Mouse (Mus musculus): ENCODE measurements around the gene Gm45213. TPM values are rescaled to one million over a fixed set of nuclear protein-coding genes. Genes with fewer than 3 reads are reported as not detected.

Gene Gm45213
- polyA plus RNA-seq, 2 experiments = not detected

DNA sequence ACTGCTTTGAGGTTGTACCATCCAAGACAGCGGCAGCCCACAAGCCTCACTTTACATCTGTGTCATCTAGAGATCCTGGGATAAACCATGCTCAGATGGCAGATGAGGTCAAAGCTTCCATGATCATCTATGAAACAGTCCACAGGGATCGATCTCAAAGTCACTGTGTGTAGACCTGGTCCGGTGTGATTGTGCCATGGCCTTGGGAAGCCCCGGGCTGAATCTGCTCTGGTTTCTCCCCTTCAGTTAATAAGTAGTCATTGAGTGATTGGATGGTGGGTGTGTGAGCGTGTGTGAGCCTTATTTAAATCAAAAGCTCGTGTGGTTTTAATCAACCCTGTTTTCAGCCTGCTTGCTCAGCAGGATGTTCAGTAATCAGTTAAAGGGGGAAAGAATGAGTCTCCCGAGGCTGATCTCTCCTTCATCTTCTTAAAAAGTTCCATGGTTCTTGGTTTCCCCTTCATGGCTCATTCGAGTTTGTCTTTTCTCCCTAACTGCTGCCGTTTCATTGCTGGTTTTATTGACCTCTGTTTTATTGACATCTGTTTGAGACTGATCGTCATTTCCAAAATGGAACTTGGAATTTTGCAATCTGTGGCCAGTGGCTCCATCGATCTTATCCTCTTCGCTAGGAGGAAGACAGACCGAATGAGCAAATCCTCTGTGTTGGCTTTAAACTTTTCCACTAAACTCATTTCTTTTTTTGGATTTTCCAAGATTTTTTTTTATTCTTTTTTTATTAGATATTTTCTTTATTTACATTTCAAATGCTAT, 39.4 kb upstream of the Gm45213 start:
- DNase-seq (ENCODE audit: low read depth in 3 of 3, low spot score in 3 of 3) = no peak
- H3K4me3 ChIP-seq (ENCODE audit: insufficient read depth in 1 of 2, low read depth in 2 of 2, low read length in 2 of 2) = no peak overlapping the region
- no peak overlapping the region for H3K27ac ChIP-seq
- TF ChIP-seq CTCF (IDR thresholded peaks at IDR 0.05; ENCODE audit: low read depth) (no peak), EP300 (IDR thresholded peaks at IDR 0.05; ENCODE audit: low read depth) (no peak)
- no peaks in the 10 kb centered on the region for H3K27me3 ChIP-seq (ENCODE audit: control insufficient read depth, insufficient read depth, low read length)
- no peak for ATAC-seq (ENCODE audit: insufficient read depth)
- H3K4me2 ChIP-seq (ENCODE audit: low read depth) = no peak overlapping the region
- no peaks in the 10 kb centered on the region for H3K36me3 ChIP-seq (replicated peaks; ENCODE audit: control insufficient read depth, insufficient read depth, low read depth)
- no peak overlapping the region for H3K9ac ChIP-seq (replicated peaks)
- no peaks in the 10 kb centered on the region for H3K9me3 ChIP-seq (ENCODE audit: control insufficient read depth, low read length)
- 0 out of 4 replicates have a peak, but pooled peaks cover 0 to 3% of the 10 kb centered on the region in 2 experiments for H3K4me1 ChIP-seq (replicated peaks; ENCODE audit: control insufficient read depth in 2 of 2, insufficient read depth in 2 of 2, low read length in 1 of 2)
- WGBS (ENCODE audit: insufficient replicate concordance) = 62% methylated on average over 13 of the region's 13 CpGs

- 67% methylated on average over 10 of the region's 10 CpGs for WGBS (ENCODE audit: insufficient replicate concordance)
- TF ChIP-seq EP300 (IDR thresholded peaks at IDR 0.05; ENCODE audit: low read depth) (no peak), CTCF (IDR thresholded peaks at IDR 0.05; ENCODE audit: low read depth) (no peak)
- Histone ChIP-seq H3K4me1 (replicated peaks; ENCODE audit: control insufficient read depth in 2 of 2, insufficient read depth in 2 of 2, low read length in 1 of 2) (0 out of 4 replicates have a peak, but pooled peaks cover 0 to 3% of the 10 kb centered on the region in 2 experiments), H3K9ac (replicated peaks) (no peak overlapping the region), H3K9me3 (ENCODE audit: control insufficient read depth, low read length) (no peaks in the 10 kb centered on the region), H3K27ac (no peak overlapping the region), H3K4me2 (ENCODE audit: low read depth) (no peak overlapping the region), H3K4me3 (ENCODE audit: insufficient read depth in 1 of 2, low read depth in 2 of 2, low read length in 2 of 2) (no peak overlapping the region), H3K36me3 (replicated peaks; ENCODE audit: control insufficient read depth, insufficient read depth, low read depth) (no peaks in the 10 kb centered on the region), H3K27me3 (ENCODE audit: control insufficient read depth, insufficient read depth, low read length) (no peaks in the 10 kb centered on the region)
- ATAC-seq (ENCODE audit: insufficient read depth) (no peak), DNase-seq (ENCODE audit: low read depth in 3 of 3, low spot score in 3 of 3) (no peak)
Measured at GRCm38 (mm10) chr7:66005066-66005465, 38.3 kb upstream of the Gm45213 start.

DNA sequence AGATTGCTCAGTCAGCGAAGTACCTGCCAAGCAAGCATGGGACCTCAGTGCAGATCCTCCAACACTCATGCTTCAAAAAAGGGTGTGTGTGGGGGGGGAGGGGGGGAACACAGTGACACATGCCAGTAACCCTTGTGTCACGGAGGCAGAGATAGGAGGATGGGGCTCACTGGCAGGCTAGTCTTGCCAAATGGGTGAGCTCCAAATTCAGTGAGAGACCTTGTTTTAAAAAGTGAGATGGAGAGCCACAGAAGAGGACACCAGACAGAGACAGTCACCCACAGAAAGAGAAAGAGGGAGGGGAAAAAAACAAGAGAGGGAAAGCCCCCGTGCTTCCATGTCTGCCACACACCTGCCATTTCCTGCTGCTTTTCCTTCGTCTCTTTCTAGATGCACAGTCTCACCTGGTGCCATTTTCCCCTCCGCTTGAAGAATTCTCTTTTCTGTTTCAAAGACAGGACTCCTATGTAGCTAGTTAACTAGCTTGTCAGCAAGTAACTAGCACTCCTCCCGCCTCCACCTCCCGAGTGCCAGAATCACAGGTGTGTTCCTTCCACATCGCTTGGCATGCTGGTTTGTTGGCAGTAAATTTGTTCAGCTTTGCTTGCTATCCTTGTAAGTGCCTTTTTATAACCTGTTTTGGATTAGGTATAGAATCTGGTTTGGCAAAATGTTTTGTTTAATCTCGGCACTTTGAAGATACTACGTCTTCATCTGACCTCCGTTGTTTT, 35.1 kb upstream of the Gm45213 start:
- no peaks in the 10 kb centered on the region for H3K36me3 ChIP-seq (replicated peaks; ENCODE audit: control insufficient read depth, insufficient read depth, low read depth)
- TF ChIP-seq CTCF (IDR thresholded peaks at IDR 0.05; ENCODE audit: low read depth) = no peak
- no peak for TF ChIP-seq EP300 (IDR thresholded peaks at IDR 0.05; ENCODE audit: low read depth)
- H3K27me3 ChIP-seq (ENCODE audit: control insufficient read depth, insufficient read depth, low read length) = no peaks in the 10 kb centered on the region
- H3K4me1 ChIP-seq (replicated peaks; ENCODE audit: control insufficient read depth in 2 of 2, insufficient read depth in 2 of 2, low read length in 1 of 2) = 0 out of 4 replicates have a peak, but pooled peaks cover 0 to 3% of the 10 kb centered on the region in 2 experiments
- H3K4me2 ChIP-seq (ENCODE audit: low read depth) = no peak overlapping the region
- no peak overlapping the region for H3K9ac ChIP-seq (replicated peaks)
- H3K4me3 ChIP-seq (ENCODE audit: insufficient read depth in 1 of 2, low read depth in 2 of 2, low read length in 2 of 2) = no peak overlapping the region
- DNase-seq (ENCODE audit: low read depth in 3 of 3, low spot score in 3 of 3) (no peak), ATAC-seq (ENCODE audit: insufficient read depth) (no peak)
- H3K27ac ChIP-seq = no peak overlapping the region
- H3K9me3 ChIP-seq (ENCODE audit: control insufficient read depth, low read length) = no peaks in the 10 kb centered on the region
- 64% methylated on average over 11 of the region's 11 CpGs for WGBS (ENCODE audit: insufficient replicate concordance)

- H3K9ac ChIP-seq (replicated peaks) = no peak overlapping the region
- 76% methylated on average over 16 of the region's 16 CpGs for WGBS (ENCODE audit: insufficient replicate concordance)
- H3K4me1 ChIP-seq (replicated peaks; ENCODE audit: control insufficient read depth in 2 of 2, insufficient read depth in 2 of 2, low read length in 1 of 2) = no peaks in the 10 kb centered on the region
- H3K4me2 ChIP-seq (ENCODE audit: low read depth) = no peak overlapping the region
- H3K4me3 ChIP-seq (ENCODE audit: insufficient read depth in 1 of 2, low read depth in 2 of 2, low read length in 2 of 2) = no peak overlapping the region
- H3K36me3 ChIP-seq (replicated peaks; ENCODE audit: control insufficient read depth, insufficient read depth, low read depth) = no peaks in the 10 kb centered on the region
- no peaks in the 10 kb centered on the region for H3K9me3 ChIP-seq (ENCODE audit: control insufficient read depth, low read length)
- no peak for ATAC-seq (ENCODE audit: insufficient read depth)
- TF ChIP-seq EP300 (IDR thresholded peaks at IDR 0.05; ENCODE audit: low read depth) = no peak
- TF ChIP-seq CTCF (IDR thresholded peaks at IDR 0.05; ENCODE audit: low read depth) = no peak
- no peak for DNase-seq (ENCODE audit: low read depth in 3 of 3, low spot score in 3 of 3)
- no peak overlapping the region for H3K27ac ChIP-seq
- no peaks in the 10 kb centered on the region for H3K27me3 ChIP-seq (ENCODE audit: control insufficient read depth, insufficient read depth, low read length)
Measured at GRCm38 (mm10) chr7:66008892-66009273, 34.5 kb upstream of the Gm45213 start.

GRCm38 (mm10) chr7:66010518-66010917, 32.9 kb upstream of the Gm45213 start:
- ATAC-seq (ENCODE audit: insufficient read depth) = no peak
- H3K4me3 ChIP-seq (ENCODE audit: insufficient read depth in 1 of 2, low read depth in 2 of 2, low read length in 2 of 2) = no peak overlapping the region
- WGBS (ENCODE audit: insufficient replicate concordance) = 67% methylated on average over 6 of the region's 6 CpGs

More at GRCm38 (mm10) chr7:66010518-66010917, 32.9 kb upstream of the Gm45213 start:
- Histone ChIP-seq H3K4me1 (replicated peaks; ENCODE audit: control insufficient read depth in 2 of 2, insufficient read depth in 2 of 2, low read length in 1 of 2) (no peaks in the 10 kb centered on the region), H3K4me2 (ENCODE audit: low read depth) (no peak overlapping the region), H3K27ac (no peak overlapping the region), H3K9me3 (ENCODE audit: control insufficient read depth, low read length) (no peaks in the 10 kb centered on the region), H3K36me3 (replicated peaks; ENCODE audit: control insufficient read depth, insufficient read depth, low read depth) (no peaks in the 10 kb centered on the region), H3K27me3 (ENCODE audit: control insufficient read depth, insufficient read depth, low read length) (no peaks in the 10 kb centered on the region), H3K9ac (replicated peaks) (no peak overlapping the region)
- TF ChIP-seq CTCF (IDR thresholded peaks at IDR 0.05; ENCODE audit: low read depth) (no peak), EP300 (IDR thresholded peaks at IDR 0.05; ENCODE audit: low read depth) (no peak)
- no peak for DNase-seq (ENCODE audit: low read depth in 3 of 3, low spot score in 3 of 3)

All from liver, embryonic 14.5 days (tissue).